Mouse (Mus musculus) intestine, embryonic 15.5 days (tissue): ENCODE results near the gene Mthfd2l. TPM values are rescaled to one million over a fixed set of nuclear protein-coding genes. Genes with fewer than 3 reads are reported as not detected.
A peak's percentile ranks its signal among the peaks of the same experiment; 100 is the strongest.

Experiments
- ATAC-seq: fragments of 200-750 bp; cut with Nextera tagmentation; 2 replicates; pipeline ENCODE4 v1.8.0; 2017; ENCODE audit warnings: moderate TSS enrichment, moderate library complexity
- H3K27ac ChIP-seq: fragments of 300-500 bp; sonication (generic); 2 replicates; pipeline ENCODE4 v1.5.1; 2015; ENCODE audit warnings: mild to moderate bottlenecking, inconsistent platforms
- H3K27me3 ChIP-seq: fragments of 300-500 bp; sonication (generic); replicated peaks from 2 replicates; pipeline ENCODE4 v1.6.1; 2015; ENCODE audit warnings: inconsistent platforms
- H3K36me3 ChIP-seq: fragments of 300-500 bp; sonication (generic); 2 replicates; pipeline ENCODE4 v1.6.1; 2015; ENCODE audit warnings: inconsistent platforms
- H3K4me1 ChIP-seq: fragments of 300-500 bp; sonication (generic); replicated peaks from 2 replicates; pipeline ENCODE4 v1.6.1; 2015; ENCODE audit warnings: inconsistent platforms
- H3K4me2 ChIP-seq: fragments of 300-500 bp; sonication (generic); replicated peaks from 2 replicates; pipeline ENCODE4 v1.6.1; 2015; ENCODE audit warnings: mild to moderate bottlenecking, inconsistent platforms
- H3K4me3 ChIP-seq: fragments of 300-500 bp; sonication (generic); replicated peaks from 2 replicates; pipeline ENCODE4 v1.5.1; 2015; ENCODE audit warnings: inconsistent platforms
- H3K9ac ChIP-seq: fragments of 300-500 bp; sonication (generic); 2 replicates; pipeline ENCODE4 v1.6.1; 2015; ENCODE audit warnings: inconsistent platforms
- H3K9me3 ChIP-seq: fragments of 300-500 bp; sonication (generic); 2 replicates; pipeline ENCODE4 v1.6.1; 2016; ENCODE audit warnings: inconsistent platforms
- WGBS: fragments of 180-500 bp; shearing (Covaris S2); methylation state at CpG from one replicate; pipeline ENCODE4 v1.1.7; 2015; 5-methylcytosine and 5-hydroxymethylcytosine counted together
- polyA plus RNA-seq: library from polyadenylated mRNA; unstranded; fragments of >200 nt; fragmentation: Nextera tagmentation; extraction: Ambion mirVana; gene quantifications from 2 replicates; pipeline ENCODE4 v1.2.1, GENCODE M21; 2015

The Mthfd2l gene
- polyA plus RNA-seq, 1 experiment from 2014 or later, result 46.2 TPM

DNA sequence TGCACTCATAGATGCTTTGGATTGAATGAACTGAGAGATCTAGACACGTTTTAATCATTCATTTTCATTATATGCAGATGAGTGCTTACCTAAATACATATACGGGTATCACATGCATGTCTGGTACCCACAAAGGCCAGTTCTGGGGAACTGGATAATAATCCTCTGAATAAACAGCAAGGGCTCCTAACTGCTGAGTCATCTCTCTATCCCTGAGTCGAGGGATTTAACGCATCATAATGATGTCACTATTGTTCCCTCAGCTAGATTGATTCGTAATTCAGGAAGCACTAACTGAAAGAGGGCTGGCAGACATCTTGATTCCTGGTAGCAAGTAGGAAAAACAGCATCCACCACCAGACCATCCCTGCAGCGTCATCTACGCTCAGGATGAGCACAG lies 30.2 kb upstream of the Mthfd2l start:
- ATAC-seq, result no peak
- no peak overlapping the region for H3K27ac ChIP-seq
- 0 out of 2 replicates have a peak, but pooled peaks cover 9% of the 10 kb centered on the region for H3K27me3 ChIP-seq
- no peaks in the 10 kb centered on the region for H3K9me3 ChIP-seq
- H3K36me3 ChIP-seq, result no peaks in the 10 kb centered on the region
- H3K9ac ChIP-seq, result no peak overlapping the region
- H3K4me2 ChIP-seq, result no peak overlapping the region
- H3K4me3 ChIP-seq, result no peak overlapping the region
- peaks cover 8% of the 10 kb centered on the region; the same call in 1 of the 2 replicates for H3K4me1 ChIP-seq
- WGBS, result 68% methylated on average over 7 of the region's 7 CpGs

DNA sequence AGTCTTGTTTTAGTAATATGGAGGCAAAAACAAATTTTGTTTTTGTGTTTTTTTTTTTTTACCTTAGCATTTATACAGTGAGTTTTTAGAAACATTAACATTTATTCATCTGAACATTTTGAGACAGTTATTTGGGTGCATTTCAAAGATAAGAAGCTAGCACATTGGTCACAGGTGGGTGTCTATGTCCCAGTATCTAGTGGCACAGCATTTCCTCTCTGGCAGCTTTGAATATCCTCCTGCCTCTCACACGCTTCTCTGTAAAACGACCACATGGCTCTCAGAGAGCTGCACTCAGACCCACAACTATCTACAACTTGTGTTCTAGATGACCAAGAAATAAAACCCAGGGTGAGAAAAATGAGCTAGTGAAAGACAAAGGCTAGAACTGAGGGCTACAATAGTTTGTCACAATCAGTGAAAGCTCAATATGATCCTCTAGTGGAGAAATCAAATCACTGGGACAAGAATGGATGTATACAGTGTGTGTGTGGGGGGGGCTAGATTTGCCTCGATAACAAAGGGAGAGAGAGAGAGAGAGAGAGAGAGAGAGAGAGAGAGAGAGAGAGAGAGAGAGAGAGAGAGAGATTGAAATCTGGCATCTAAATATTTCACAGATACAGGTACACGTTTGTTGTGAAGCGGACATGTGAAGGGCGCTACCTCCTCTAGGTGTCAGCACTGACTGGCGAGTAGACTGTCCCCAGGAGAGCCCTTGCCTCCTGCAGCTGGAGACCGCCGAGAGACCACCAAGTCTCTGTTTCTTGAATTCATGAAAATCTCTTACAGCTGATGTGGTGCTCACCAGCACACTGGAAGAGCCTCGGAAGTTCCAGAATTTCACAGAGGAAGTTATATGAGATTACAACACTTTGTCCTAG lies 28.3 kb upstream of the Mthfd2l start:
- no peaks in the 10 kb centered on the region for H3K36me3 ChIP-seq
- H3K27ac ChIP-seq, result no peak overlapping the region
- H3K27me3 ChIP-seq, result 0 out of 2 replicates have a peak, but pooled peaks cover 9% of the 10 kb centered on the region
- peaks cover 8% of the 10 kb centered on the region; the same call in 1 of the 2 replicates for H3K4me1 ChIP-seq
- WGBS, result 12% methylated on average over 10 of the region's 10 CpGs
- H3K9ac ChIP-seq, result no peak overlapping the region
- no peaks in the 10 kb centered on the region for H3K9me3 ChIP-seq
- peak; percentile 65 for ATAC-seq
- H3K4me2 ChIP-seq, result peak overlapping the region; percentile 83
- H3K4me3 ChIP-seq, result peak overlapping the region; percentile 25; the same call in 1 of the 2 replicates

DNA sequence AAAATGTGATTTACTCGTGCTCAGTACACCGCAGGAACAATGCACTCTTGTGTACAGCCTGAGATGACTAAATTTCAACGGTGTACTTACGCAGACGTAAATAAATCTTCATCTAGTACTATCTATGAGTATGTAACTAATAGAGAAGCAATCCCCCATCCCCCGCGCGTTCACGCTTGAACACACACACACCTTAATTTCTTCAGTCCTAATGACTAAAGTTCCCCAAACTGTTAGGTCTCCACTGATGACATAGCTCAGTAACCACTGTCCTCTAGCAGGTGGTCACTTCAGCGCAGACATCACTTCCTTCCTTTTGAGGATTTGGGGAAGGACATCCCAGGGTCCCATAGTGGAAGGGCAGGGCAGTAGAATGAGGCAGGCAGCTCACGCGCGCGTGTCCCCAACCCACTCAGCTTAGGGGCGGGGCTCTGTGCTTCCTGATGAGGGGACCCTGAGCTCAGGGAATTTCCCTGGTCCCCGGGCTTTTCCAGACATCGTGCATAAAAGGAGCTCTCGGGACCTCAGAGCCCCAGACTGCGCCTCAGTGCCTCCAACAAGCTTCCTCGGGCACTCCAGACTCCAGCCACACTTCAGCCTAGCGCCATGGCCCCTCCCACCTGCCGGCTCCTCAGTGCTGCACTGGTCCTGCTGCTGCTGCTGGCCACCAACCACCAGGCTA lies 27.4 kb upstream of the Mthfd2l start, which contains the start of gene Cxcl2:
Cxcl2 (plus strand) TSS at position 533 of the 682 bp plus-strand sequence.
- Histone ChIP-seq H3K36me3 (no peaks in the 10 kb centered on the region), H3K27me3 (0 out of 2 replicates have a peak, but pooled peaks cover 9% of the 10 kb centered on the region), H3K4me2 (peak within 1 kb of the TSS; percentile 83), H3K9ac (no peak within 1 kb of the TSS), H3K9me3 (no peaks in the 10 kb centered on the region), H3K27ac (no peak within 1 kb of the TSS), H3K4me3 (peak within 1 kb of the TSS; percentile 25), H3K4me1 (peaks cover 8% of the 10 kb centered on the region; the same call in 1 of the 2 replicates)
- WGBS, result 9% methylated on average over 22 of the region's 22 CpGs
- ATAC-seq, result peak; percentile 72

DNA sequence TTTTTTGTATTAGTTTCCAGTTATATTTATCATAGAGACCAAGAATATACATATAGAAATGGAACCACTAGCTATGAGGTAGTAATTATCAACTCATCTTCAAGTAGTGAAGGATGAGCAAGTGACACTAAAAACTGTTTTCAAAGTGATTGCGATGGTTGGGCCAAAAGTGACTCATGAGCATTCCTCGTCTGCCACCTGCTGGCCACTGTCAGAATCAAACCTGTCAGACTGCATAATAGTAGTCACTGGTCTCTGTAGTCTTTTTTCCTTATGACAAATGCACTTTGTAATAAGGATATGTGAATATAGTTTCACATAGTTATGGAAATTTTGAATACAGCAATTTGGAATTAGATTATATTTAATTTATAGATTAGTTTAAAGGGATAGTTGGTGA lies 21.9 kb upstream of the Mthfd2l start:
- no peaks in the 10 kb centered on the region for H3K9me3 ChIP-seq
- H3K27me3 ChIP-seq, result 0 out of 2 replicates have a peak, but pooled peaks cover 9% of the 10 kb centered on the region
- no peaks in the 10 kb centered on the region for H3K36me3 ChIP-seq
- H3K9ac ChIP-seq, result no peak overlapping the region
- ATAC-seq, result peak; percentile 43; the same call in 1 of the 2 replicates
- no peaks in the 10 kb centered on the region for H3K4me1 ChIP-seq
- 2% methylated on average over 2 of the region's 2 CpGs for WGBS
- H3K4me2 ChIP-seq, result no peak overlapping the region
- no peak overlapping the region for H3K27ac ChIP-seq
- H3K4me3 ChIP-seq, result no peak overlapping the region

DNA sequence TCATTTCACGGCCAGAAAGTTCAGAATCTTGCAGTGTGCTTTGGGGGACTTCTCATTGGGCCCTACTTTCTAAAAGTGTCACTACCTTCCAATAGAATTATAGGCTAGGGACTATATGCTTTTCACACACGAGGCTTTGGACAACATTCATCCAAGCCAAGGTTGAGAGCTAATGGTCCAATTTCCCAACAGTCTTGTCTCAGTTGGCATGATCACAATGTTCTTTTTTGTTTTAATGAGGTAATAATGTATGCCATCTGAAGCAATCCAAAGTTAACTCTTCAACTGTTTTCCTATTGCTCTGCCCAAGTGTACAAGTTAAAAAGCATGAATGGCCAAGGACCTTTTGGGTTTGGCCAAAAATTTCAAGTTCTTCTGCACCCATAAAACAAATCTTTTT lies 11.4 kb upstream of the Mthfd2l start:
- Histone ChIP-seq H3K36me3 (no peaks in the 10 kb centered on the region), H3K4me1 (no peaks in the 10 kb centered on the region), H3K9ac (no peak overlapping the region), H3K27ac (no peak overlapping the region), H3K9me3 (no peaks in the 10 kb centered on the region), H3K27me3 (no peaks in the 10 kb centered on the region), H3K4me2 (no peak overlapping the region), H3K4me3 (no peak overlapping the region)
- no peak for ATAC-seq
- 83% methylated on average over 2 of the region's 2 CpGs for WGBS

DNA sequence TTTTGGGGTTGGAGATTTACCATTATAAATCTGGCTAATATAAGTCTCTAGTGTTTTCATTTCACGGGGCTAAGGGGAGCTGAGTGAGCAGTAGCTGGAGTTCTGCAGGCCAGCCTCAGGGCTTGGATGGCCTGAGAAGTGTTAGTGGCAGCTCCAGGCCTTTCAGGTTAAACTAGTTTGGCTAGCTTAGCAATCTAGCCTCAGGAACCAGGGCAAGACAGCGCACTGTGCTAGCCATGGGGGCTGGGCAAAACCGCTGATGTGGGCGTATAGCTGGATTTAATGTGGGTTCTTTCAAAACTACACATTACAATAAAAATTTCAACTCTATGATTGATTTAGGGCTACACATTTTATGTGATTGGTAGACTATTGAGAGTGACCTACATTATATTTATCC lies 8.0 kb upstream of the Mthfd2l start:
- no peaks in the 10 kb centered on the region for H3K4me1 ChIP-seq
- no peak overlapping the region for H3K4me2 ChIP-seq
- no peaks in the 10 kb centered on the region for H3K27me3 ChIP-seq
- no peaks in the 10 kb centered on the region for H3K9me3 ChIP-seq
- WGBS, result 87% methylated on average over 4 of the region's 4 CpGs
- no peak overlapping the region for H3K4me3 ChIP-seq
- H3K9ac ChIP-seq, result no peak overlapping the region
- no peaks in the 10 kb centered on the region for H3K36me3 ChIP-seq
- no peak overlapping the region for H3K27ac ChIP-seq
- ATAC-seq, result no peak

DNA sequence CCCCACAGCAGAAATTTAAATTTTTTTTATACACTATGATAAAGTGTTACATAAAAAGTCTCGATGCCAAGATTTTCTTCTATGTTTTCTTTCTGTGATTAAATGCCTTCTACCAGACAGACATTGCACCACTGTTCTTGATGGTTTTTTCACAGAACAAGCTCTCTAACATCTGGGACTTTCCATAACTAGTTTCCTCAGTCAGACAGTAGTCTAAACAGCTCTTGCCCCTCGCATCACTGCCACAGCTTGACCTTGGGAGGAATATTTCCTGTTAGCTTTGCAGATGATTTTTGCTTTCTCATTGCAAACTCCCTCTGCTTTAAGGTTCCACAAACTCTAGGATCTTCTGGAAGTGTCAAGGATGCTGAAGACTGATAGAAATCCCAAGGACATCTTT lies 371 bp upstream of the Mthfd2l start:
- no peaks in the 10 kb centered on the region for H3K9me3 ChIP-seq
- H3K9ac ChIP-seq, result peak overlapping the region; percentile 98
- peak overlapping the region; percentile 62 for H3K4me2 ChIP-seq
- no peaks in the 10 kb centered on the region for H3K27me3 ChIP-seq
- peak overlapping the region; percentile 85 for H3K4me3 ChIP-seq
- no peaks in the 10 kb centered on the region for H3K36me3 ChIP-seq
- ATAC-seq, result peak; percentile 37; the same call in 1 of the 2 replicates
- H3K27ac ChIP-seq, result peak overlapping the region; percentile 98
- 25% methylated on average over 2 of the region's 2 CpGs for WGBS
- H3K4me1 ChIP-seq, result peaks cover 6% of the 10 kb centered on the region; the same call in 1 of the 2 replicates

DNA sequence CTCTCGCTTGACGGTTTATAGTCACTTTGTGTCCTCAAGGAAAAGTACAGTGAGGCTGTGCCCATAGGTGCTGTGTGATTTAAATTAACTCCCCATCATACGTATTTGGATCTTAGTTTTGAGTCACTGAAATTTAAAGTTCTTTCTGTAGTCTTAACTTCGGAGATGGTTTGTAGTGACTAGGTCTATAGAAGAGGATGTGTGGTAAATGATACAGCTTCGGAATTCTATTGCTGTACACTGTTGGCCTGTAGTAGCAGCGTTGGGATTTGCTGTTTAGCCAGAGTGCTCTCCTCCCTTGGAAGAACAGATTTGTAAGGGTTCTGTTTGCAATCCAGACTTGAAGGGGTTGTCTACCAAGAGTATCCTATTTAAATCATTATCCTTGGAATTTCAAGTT lies 994 bp downstream of the Mthfd2l start:
- Histone ChIP-seq H3K4me2 (peak overlapping the region; percentile 62), H3K27me3 (no peaks in the 10 kb centered on the region), H3K9ac (peak overlapping the region; percentile 98), H3K4me1 (peaks cover 6% of the 10 kb centered on the region; the same call in 1 of the 2 replicates), H3K9me3 (no peaks in the 10 kb centered on the region), H3K36me3 (no peaks in the 10 kb centered on the region), H3K27ac (peak overlapping the region; percentile 98), H3K4me3 (peak overlapping the region; percentile 85)
- whole genome bisulfite sequencing, result 7% methylated on average over 6 of the region's 6 CpGs
- ATAC-seq, result no peak

DNA sequence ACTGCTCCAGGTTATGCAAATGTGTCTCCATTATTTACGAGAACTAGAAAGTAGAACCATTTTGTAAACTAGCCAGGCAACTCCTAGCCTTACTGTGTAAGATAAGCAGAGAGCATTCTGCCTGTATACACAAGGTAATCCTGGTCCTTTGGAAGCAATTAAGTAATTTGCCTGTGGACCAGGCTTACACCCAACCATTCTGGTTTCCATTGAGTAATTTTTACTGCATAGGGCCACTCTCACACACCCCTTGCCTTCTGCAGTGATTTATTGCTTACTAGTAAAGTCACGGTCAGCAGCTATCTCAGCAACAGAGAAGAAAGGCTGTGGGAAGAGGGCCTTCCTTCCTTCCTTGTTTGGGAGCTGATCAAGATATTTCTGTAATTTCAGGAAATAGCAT lies 5.8 kb downstream of the Mthfd2l start:
- Histone ChIP-seq H3K4me3 (no peak overlapping the region), H3K27me3 (no peaks in the 10 kb centered on the region), H3K4me1 (peaks cover 6% of the 10 kb centered on the region; the same call in 1 of the 2 replicates), H3K9ac (no peak overlapping the region), H3K36me3 (no peaks in the 10 kb centered on the region), H3K9me3 (no peaks in the 10 kb centered on the region), H3K27ac (no peak overlapping the region), H3K4me2 (no peak overlapping the region)
- 32% methylated on average over 2 of the region's 2 CpGs for WGBS
- peak; percentile 95 for ATAC-seq

DNA sequence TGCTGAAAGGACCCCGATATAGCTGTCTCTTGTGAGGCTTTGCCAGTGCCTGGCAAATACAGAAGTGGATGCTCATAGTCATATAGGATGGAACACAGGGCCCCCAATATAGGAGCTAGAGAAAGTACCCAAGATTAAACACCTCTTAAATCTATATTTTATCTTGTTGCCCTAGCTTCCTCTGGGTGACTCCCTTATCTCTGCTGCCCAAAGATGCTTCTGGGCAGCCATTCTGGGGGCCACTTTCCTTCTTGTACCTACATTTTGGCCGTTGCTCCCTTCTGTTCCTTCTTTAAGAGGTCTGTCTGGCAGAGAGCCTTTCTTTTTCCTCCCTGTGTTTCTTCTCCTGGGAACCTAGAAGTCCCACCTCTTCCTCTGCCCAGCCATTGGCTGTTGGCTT lies 14.5 kb downstream of the Mthfd2l start:
- H3K4me3 ChIP-seq, result no peak overlapping the region
- H3K9me3 ChIP-seq, result no peaks in the 10 kb centered on the region
- no peak overlapping the region for H3K9ac ChIP-seq
- no peaks in the 10 kb centered on the region for H3K36me3 ChIP-seq
- no peaks in the 10 kb centered on the region for H3K4me1 ChIP-seq
- WGBS, result 80% methylated on average over 2 of the region's 2 CpGs
- no peak for ATAC-seq
- no peaks in the 10 kb centered on the region for H3K27me3 ChIP-seq
- H3K4me2 ChIP-seq, result no peak overlapping the region
- no peak overlapping the region for H3K27ac ChIP-seq

DNA sequence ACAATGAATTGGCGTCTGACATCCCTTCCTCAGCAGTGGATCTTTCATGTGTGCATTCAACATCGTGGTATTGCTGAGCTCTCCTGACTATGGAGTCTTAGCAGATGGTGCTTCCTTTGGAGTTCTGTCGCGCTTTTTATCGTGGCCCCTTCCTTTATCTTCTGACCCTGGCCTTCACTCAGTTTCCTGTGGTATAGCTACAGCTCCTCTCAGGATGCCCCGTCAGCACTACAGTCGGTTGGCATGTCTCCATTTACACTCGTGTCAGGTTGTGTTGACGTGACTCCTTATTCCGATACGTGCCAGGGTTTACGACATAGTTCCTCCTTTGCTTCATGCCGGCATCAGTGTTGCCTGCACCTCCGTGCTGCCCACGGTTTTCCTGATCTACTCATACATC lies 18.6 kb downstream of the Mthfd2l start:
- no peak for ATAC-seq
- WGBS, result 85% methylated on average over 15 of the region's 15 CpGs

DNA sequence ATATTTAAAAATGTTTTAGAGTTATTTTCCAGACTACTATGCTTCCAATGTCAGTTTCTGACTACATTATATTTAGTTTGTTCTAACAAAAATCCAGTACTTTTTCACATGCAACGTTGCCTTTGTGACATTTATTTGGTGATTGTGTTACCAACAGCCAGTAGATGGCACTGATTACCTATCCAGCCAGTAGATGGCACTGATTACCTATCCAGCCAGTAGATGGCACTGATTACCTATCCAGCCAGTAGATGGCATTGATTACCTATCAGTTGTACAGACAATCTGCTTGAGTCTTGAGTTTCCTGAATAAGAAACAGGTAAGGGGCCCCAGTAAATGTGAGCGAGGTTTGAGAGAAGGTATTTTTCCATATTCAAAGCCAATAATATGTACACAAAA lies 20.6 kb downstream of the Mthfd2l start:
- no peak overlapping the region for H3K9ac ChIP-seq
- ATAC-seq, result no peak
- H3K9me3 ChIP-seq, result no peaks in the 10 kb centered on the region
- H3K36me3 ChIP-seq, result no peaks in the 10 kb centered on the region
- H3K27me3 ChIP-seq, result no peaks in the 10 kb centered on the region
- H3K27ac ChIP-seq, result no peak overlapping the region
- no peak overlapping the region for H3K4me2 ChIP-seq
- no peak overlapping the region for H3K4me3 ChIP-seq
- no peaks in the 10 kb centered on the region for H3K4me1 ChIP-seq
- 36% methylated on average over 2 of the region's 2 CpGs for WGBS

More for the DNA sequence above, 18.6 kb downstream of the Mthfd2l start:
- no peak overlapping the region for H3K4me3 ChIP-seq
- no peaks in the 10 kb centered on the region for H3K4me1 ChIP-seq
- no peaks in the 10 kb centered on the region for H3K27me3 ChIP-seq
- no peak overlapping the region for H3K27ac ChIP-seq
- H3K9me3 ChIP-seq, result no peaks in the 10 kb centered on the region
- no peak overlapping the region for H3K4me2 ChIP-seq
- no peak overlapping the region for H3K9ac ChIP-seq
- no peaks in the 10 kb centered on the region for H3K36me3 ChIP-seq
